Mouse (Mus musculus) leukemia stem cell, adult 10-12 weeks (primary cell): ENCODE results near the gene Scgb1b15. TPM values are rescaled to one million over a fixed set of nuclear protein-coding genes. Genes with fewer than 3 reads are reported as not detected.

Experiments
- polyA plus RNA-seq: library from polyadenylated mRNA; stranded (reverse); fragments of >175 nt; gene quantifications from 2 replicates; pipeline ENCODE4 v1.2.3, GENCODE M21; 2012; ENCODE audit warnings: low replicate concordance

Scgb1b15 gene
- polyA plus RNA-seq: not detected in 2 replicates

GRCm38 (mm10) chr7:32836254-32836653 lies at the start of gene Scgb1b15:
Gene Scgb1b15 (plus strand): TSS chr7:32836554.

GRCm38 (mm10) chr7:32829562-32829961 lies 6.8 kb upstream of the Scgb1b15 start, which contains the start of gene Scgb2b15:
Gene Scgb2b15 (minus strand): TSS chr7:32829662.

Other genes with a start within 250 kb of the Scgb1b15 start
- gene Scgb2b15, start 6.9 kb upstream of the Scgb1b15 start, polyA plus RNA-seq: not detected in 2 replicates
- gene Scgb2b17, start 220.0 kb downstream of the Scgb1b15 start, polyA plus RNA-seq: not detected in 2 replicates
- gene Scgb1b17, start 226.9 kb downstream of the Scgb1b15 start, polyA plus RNA-seq: not detected in 2 replicates